Mouse (Mus musculus) liver, embryonic 13.5 days (tissue): ENCODE measurements around the gene Mocs2. TPM values are rescaled to one million over a fixed set of nuclear protein-coding genes. Genes with fewer than 3 reads are reported as not detected.

Source experiments
- ATAC-seq: fragments of 200-750 bp; cut with Nextera tagmentation; 2 replicates; pipeline ENCODE4 v1.8.0; 2017; ENCODE audit warnings: low read depth, mild to moderate bottlenecking, moderate number of reproducible peaks, moderate library complexity
- DNase-seq: peaks from one replicate; pipeline ENCODE4 v3.0.0; 2022
- H3K27ac ChIP-seq: fragments of 300-500 bp; sonication (generic); 2 replicates; pipeline ENCODE4 v1.5.1; 2015; ENCODE audit warnings: moderate library complexity, mild to moderate bottlenecking, inconsistent platforms
- H3K27me3 ChIP-seq: fragments of 300-500 bp; sonication (generic); 2 replicates; pipeline ENCODE4 v1.6.1; 2015; ENCODE audit warnings: mild to moderate bottlenecking, inconsistent platforms
- H3K36me3 ChIP-seq: fragments of 300-500 bp; sonication (generic); 2 replicates; pipeline ENCODE4 v1.6.1; 2015; ENCODE audit warnings: mild to moderate bottlenecking, inconsistent platforms
- H3K4me1 ChIP-seq: fragments of 300-500 bp; sonication (generic); replicated peaks from 2 replicates; pipeline ENCODE4 v1.6.1; 2015; ENCODE audit warnings: inconsistent platforms
- H3K4me2 ChIP-seq: fragments of 300-500 bp; sonication (generic); 2 replicates; pipeline ENCODE4 v1.6.1; 2015; ENCODE audit warnings: inconsistent platforms, mild to moderate bottlenecking, moderate library complexity
- H3K4me3 ChIP-seq: fragments of 300-500 bp; sonication (generic); replicated peaks from 2 replicates; pipeline ENCODE4 v1.5.1; 2015; ENCODE audit warnings: mild to moderate bottlenecking, inconsistent platforms
- H3K9ac ChIP-seq: fragments of 300-500 bp; sonication (generic); 2 replicates; pipeline ENCODE4 v1.6.1; 2015; ENCODE audit warnings: mild to moderate bottlenecking, inconsistent platforms
- H3K9me3 ChIP-seq: fragments of 300-500 bp; sonication (generic); replicated peaks from 2 replicates; pipeline ENCODE4 v1.6.1; 2016; ENCODE audit warnings: inconsistent platforms
- WGBS: fragments of 180-500 bp; shearing (Covaris S2); methylation state at CpG from one replicate; pipeline ENCODE4 v1.1.7; 2015; ENCODE audit not compliant: insufficient replicate concordance; 5-methylcytosine and 5-hydroxymethylcytosine counted together
- polyA plus RNA-seq: library from polyadenylated mRNA; unstranded; fragments of >200 nt; fragmentation: Nextera tagmentation; extraction: Ambion mirVana; gene quantifications from 2 replicates; pipeline ENCODE4 v1.2.1, GENCODE M21; 2015

Gene Mocs2
- polyA plus RNA-seq, 1 experiment from 2014 or later = 56.2 TPM

GRCm38 (mm10) chr13:114854023-114854422 is 36.0 kb downstream of the Mocs2 start:
- Histone ChIP-seq H3K27me3 (no peaks in the 10 kb centered on the region), H3K4me3 (no peak overlapping the region), H3K9me3 (no peaks in the 10 kb centered on the region), H3K36me3 (no peaks in the 10 kb centered on the region), H3K27ac (no peak overlapping the region), H3K4me1 (no peaks in the 10 kb centered on the region), H3K9ac (no peak overlapping the region), H3K4me2 (no peak overlapping the region)
- WGBS = 68% methylated on average over 6 of the region's 6 CpGs
- no peak for DNase-seq
- ATAC-seq = no peak

DNA sequence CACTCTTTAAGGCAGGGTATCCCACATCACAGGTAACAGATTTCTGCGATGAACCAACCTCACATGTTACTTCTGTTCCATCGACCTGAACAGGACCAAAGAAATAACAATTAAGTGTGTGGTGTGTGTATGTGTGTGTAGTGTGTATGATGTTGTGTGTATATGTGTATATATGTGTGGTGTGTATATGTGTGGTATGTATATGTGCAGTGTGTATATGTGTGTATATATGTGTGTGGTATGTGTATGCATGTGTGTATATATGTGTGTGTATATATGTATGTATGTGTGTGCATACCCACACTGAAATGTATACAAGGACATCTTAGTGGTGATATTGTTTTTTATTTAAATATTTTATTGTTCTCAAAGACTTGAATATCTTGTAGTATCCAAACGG is 36.4 kb downstream of the Mocs2 start:
- H3K4me1 ChIP-seq = no peaks in the 10 kb centered on the region
- H3K9me3 ChIP-seq = no peaks in the 10 kb centered on the region
- no peaks in the 10 kb centered on the region for H3K27me3 ChIP-seq
- no peak overlapping the region for H3K9ac ChIP-seq
- no peaks in the 10 kb centered on the region for H3K36me3 ChIP-seq
- H3K4me3 ChIP-seq = no peak overlapping the region
- no peak overlapping the region for H3K27ac ChIP-seq
- no peak overlapping the region for H3K4me2 ChIP-seq
- 79% methylated on average over 3 of the region's 3 CpGs for WGBS
- ATAC-seq (no peak), DNase-seq (no peak)

- DNase-seq (no peak), ATAC-seq (no peak)
- Histone ChIP-seq H3K36me3 (no peaks in the 10 kb centered on the region), H3K9ac (no peak overlapping the region), H3K4me3 (no peak overlapping the region), H3K27ac (no peak overlapping the region), H3K27me3 (no peaks in the 10 kb centered on the region), H3K4me2 (no peak overlapping the region), H3K4me1 (no peaks in the 10 kb centered on the region), H3K9me3 (no peaks in the 10 kb centered on the region)
- WGBS = 43% methylated on average over 15 of the region's 15 CpGs
These were observed 37.7 kb downstream of the Mocs2 start for GRCm38 (mm10) chr13:114855573-114856268.

DNA sequence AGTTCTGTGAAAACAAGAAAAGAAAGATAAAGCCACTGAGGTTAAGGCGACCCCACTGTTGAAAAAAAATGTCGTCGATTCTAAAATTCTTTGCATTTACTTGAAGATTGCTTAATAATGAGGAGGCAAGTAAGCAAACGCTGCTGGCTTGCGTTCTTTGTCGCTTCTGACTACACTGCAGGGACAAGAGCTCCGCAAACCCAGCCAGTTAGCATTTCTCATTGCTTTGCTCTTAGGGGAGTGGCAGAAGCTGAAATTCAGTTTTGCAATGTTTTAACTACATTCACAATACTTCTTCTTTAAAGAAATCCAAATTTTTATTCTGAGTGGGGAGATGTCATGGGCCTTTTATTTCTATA is 38.2 kb downstream of the Mocs2 start:
- DNase-seq (no peak), ATAC-seq (no peak)
- WGBS = 49% methylated on average over 7 of the region's 7 CpGs
- Histone ChIP-seq H3K27me3 (no peaks in the 10 kb centered on the region), H3K9me3 (no peaks in the 10 kb centered on the region), H3K27ac (no peak overlapping the region), H3K4me2 (no peak overlapping the region), H3K4me1 (no peaks in the 10 kb centered on the region), H3K36me3 (no peaks in the 10 kb centered on the region), H3K9ac (no peak overlapping the region), H3K4me3 (no peak overlapping the region)

GRCm38 (mm10) chr13:114857525-114857924 is 39.5 kb downstream of the Mocs2 start:
- 80% methylated on average over 4 of the region's 4 CpGs for WGBS
- H3K27ac ChIP-seq = no peak overlapping the region
- DNase-seq = no peak
- H3K4me1 ChIP-seq = no peaks in the 10 kb centered on the region
- H3K27me3 ChIP-seq = no peaks in the 10 kb centered on the region
- no peak for ATAC-seq
- no peaks in the 10 kb centered on the region for H3K36me3 ChIP-seq
- H3K4me3 ChIP-seq = no peak overlapping the region
- H3K4me2 ChIP-seq = no peak overlapping the region
- no peak overlapping the region for H3K9ac ChIP-seq
- H3K9me3 ChIP-seq = no peaks in the 10 kb centered on the region

- ATAC-seq (no peak), DNase-seq (no peak)
- Histone ChIP-seq H3K27ac (no peak overlapping the region), H3K4me1 (no peaks in the 10 kb centered on the region), H3K36me3 (no peaks in the 10 kb centered on the region), H3K27me3 (no peaks in the 10 kb centered on the region), H3K9me3 (no peaks in the 10 kb centered on the region), H3K4me2 (no peak overlapping the region), H3K4me3 (no peak overlapping the region), H3K9ac (no peak overlapping the region)
- WGBS = 74% methylated on average over 6 of the region's 6 CpGs
These were observed 56.7 kb downstream of the Mocs2 start for GRCm38 (mm10) chr13:114874738-114875137.

GRCm38 (mm10) chr13:114876005-114876520 is 58.0 kb downstream of the Mocs2 start:
- Histone ChIP-seq H3K9me3 (no peaks in the 10 kb centered on the region), H3K27me3 (no peaks in the 10 kb centered on the region), H3K4me1 (no peaks in the 10 kb centered on the region), H3K9ac (no peak overlapping the region), H3K4me2 (no peak overlapping the region), H3K36me3 (no peaks in the 10 kb centered on the region), H3K27ac (no peak overlapping the region), H3K4me3 (no peak overlapping the region)
- ATAC-seq (no peak), DNase-seq (no peak)
- WGBS = 63% methylated on average over 2 of the region's 2 CpGs

- Histone ChIP-seq H3K4me2 (no peak overlapping the region), H3K27me3 (no peaks in the 10 kb centered on the region), H3K36me3 (no peaks in the 10 kb centered on the region), H3K9me3 (no peaks in the 10 kb centered on the region), H3K4me3 (no peak overlapping the region), H3K4me1 (no peaks in the 10 kb centered on the region), H3K9ac (no peak overlapping the region), H3K27ac (no peak overlapping the region)
- WGBS = 59% methylated on average over 11 of the region's 11 CpGs
- DNase-seq (no peak), ATAC-seq (no peak)
These were observed 60.6 kb downstream of the Mocs2 start for GRCm38 (mm10) chr13:114878667-114879066.

Other genes starting within 250 kb of the Mocs2 start
- gene Itga2, start 113.9 kb downstream of the Mocs2 start, polyA plus RNA-seq = 0.76 and 0.82 TPM in 2 replicates